Mouse (Mus musculus): ENCODE measurements around the gene Atp13a2. TPM values are rescaled to one million over a fixed set of nuclear protein-coding genes. Genes with fewer than 3 reads are reported as not detected.

The Atp13a2 gene
- polyA plus RNA-seq, 1 experiment from 2014 or later = 33.4 TPM

DNA sequence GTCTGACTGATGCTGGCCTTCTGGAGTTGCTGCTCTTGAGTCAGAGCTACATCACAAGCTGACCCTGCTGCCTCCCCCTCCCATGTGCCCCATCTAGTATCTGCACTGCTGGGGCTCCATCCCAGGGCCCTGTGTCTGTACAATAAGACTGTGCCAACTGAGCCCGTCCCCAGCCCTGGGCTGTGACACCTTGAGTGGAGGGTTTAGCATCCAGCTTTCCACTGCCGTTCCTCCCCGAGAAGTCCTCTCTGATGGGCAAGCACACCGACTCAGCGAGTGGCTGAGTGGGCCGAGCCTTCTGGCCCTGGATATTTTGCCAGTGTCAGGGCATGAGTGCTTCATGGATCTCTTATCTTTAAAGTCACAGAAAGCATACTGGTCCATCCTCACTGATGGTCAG, 12.3 kb upstream of the Atp13a2 start:
- Histone ChIP-seq H3K27ac (ENCODE audit: low read depth, low read length) (no peak overlapping the region), H3K4me2 (no peak overlapping the region), H3K4me3 (ENCODE audit: low read depth, low read length) (no peak overlapping the region), H3K27me3 (ENCODE audit: control insufficient read depth, insufficient read depth, low read length) (no peaks in the 10 kb centered on the region), H3K36me3 (ENCODE audit: control insufficient read depth, insufficient read depth, low read length) (peaks cover 39% of the 10 kb centered on the region), H3K4me1 (ENCODE audit: control insufficient read depth, insufficient read depth, low read length) (no peaks in the 10 kb centered on the region), H3K9me3 (ENCODE audit: control insufficient read depth, low read length) (no peaks in the 10 kb centered on the region), H3K9ac (ENCODE audit: low read length) (no peak overlapping the region)
- no peak for DNase-seq (ENCODE audit: low spot score, missing footprints)
- 95% methylated on average over 6 of the region's 6 CpGs for WGBS
- ATAC-seq (ENCODE audit: low FRiP score) = no peak

DNA sequence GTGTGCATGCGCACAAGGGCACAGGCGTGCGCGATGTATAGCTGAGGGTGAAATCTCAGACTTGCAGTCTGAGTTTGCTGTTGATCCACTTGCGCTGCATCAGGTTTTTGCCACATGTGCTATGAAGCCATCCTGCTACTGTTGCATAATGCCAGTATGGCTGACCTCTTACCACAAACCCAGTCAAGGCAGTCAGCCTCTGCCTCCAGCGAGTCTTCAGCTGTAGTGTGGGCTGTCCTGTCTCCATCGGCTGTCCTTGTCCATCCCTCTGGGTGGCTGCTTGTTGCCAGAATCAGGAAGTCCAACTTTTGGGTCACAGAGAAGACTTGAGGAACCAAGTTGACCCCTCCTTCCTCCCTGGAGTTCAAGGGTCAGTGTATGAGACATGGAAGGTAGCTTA, 11.3 kb upstream of the Atp13a2 start:
- no peak overlapping the region for H3K4me3 ChIP-seq (ENCODE audit: low read depth, low read length)
- H3K9ac ChIP-seq (ENCODE audit: low read length) = no peak overlapping the region
- H3K36me3 ChIP-seq (ENCODE audit: control insufficient read depth, insufficient read depth, low read length) = peaks cover 39% of the 10 kb centered on the region
- no peak overlapping the region for H3K4me2 ChIP-seq
- 97% methylated on average over 7 of the region's 7 CpGs for WGBS
- no peaks in the 10 kb centered on the region for H3K9me3 ChIP-seq (ENCODE audit: control insufficient read depth, low read length)
- no peak for DNase-seq (ENCODE audit: low spot score, missing footprints)
- no peaks in the 10 kb centered on the region for H3K4me1 ChIP-seq (ENCODE audit: control insufficient read depth, insufficient read depth, low read length)
- H3K27me3 ChIP-seq (ENCODE audit: control insufficient read depth, insufficient read depth, low read length) = no peaks in the 10 kb centered on the region
- ATAC-seq (ENCODE audit: low FRiP score) = no peak
- no peak overlapping the region for H3K27ac ChIP-seq (ENCODE audit: low read depth, low read length)

DNA sequence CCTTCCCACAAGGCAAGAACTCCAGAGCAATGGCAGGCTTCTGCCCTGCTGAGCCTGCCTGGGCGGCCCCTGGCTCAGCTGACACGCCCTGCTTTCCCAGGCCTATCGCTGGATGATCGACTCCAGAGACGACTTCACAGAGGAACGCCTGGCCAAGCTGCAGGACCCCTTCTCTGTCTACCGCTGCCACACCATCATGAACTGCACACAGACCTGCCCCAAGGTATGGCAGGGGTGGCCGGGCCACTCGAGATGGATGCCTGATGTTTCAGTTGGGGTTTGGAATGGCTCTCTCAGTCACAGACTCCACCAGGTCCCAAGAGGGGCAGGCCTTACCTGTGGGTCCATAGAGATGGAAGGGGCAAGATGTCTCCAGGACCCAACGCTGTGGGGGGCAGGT, 9.4 kb upstream of the Atp13a2 start:
- 89% methylated on average over 10 of the region's 10 CpGs for WGBS
- Histone ChIP-seq H3K4me1 (ENCODE audit: control insufficient read depth, insufficient read depth, low read length) (no peaks in the 10 kb centered on the region), H3K9ac (ENCODE audit: low read length) (no peak overlapping the region), H3K27me3 (ENCODE audit: control insufficient read depth, insufficient read depth, low read length) (no peaks in the 10 kb centered on the region), H3K27ac (ENCODE audit: low read depth, low read length) (no peak overlapping the region), H3K9me3 (ENCODE audit: control insufficient read depth, low read length) (no peaks in the 10 kb centered on the region), H3K4me2 (no peak overlapping the region), H3K4me3 (ENCODE audit: low read depth, low read length) (no peak overlapping the region), H3K36me3 (ENCODE audit: control insufficient read depth, insufficient read depth, low read length) (peaks cover 31% of the 10 kb centered on the region)
- no peak for ATAC-seq (ENCODE audit: low FRiP score)
- no peak for DNase-seq (ENCODE audit: low spot score, missing footprints)

DNA sequence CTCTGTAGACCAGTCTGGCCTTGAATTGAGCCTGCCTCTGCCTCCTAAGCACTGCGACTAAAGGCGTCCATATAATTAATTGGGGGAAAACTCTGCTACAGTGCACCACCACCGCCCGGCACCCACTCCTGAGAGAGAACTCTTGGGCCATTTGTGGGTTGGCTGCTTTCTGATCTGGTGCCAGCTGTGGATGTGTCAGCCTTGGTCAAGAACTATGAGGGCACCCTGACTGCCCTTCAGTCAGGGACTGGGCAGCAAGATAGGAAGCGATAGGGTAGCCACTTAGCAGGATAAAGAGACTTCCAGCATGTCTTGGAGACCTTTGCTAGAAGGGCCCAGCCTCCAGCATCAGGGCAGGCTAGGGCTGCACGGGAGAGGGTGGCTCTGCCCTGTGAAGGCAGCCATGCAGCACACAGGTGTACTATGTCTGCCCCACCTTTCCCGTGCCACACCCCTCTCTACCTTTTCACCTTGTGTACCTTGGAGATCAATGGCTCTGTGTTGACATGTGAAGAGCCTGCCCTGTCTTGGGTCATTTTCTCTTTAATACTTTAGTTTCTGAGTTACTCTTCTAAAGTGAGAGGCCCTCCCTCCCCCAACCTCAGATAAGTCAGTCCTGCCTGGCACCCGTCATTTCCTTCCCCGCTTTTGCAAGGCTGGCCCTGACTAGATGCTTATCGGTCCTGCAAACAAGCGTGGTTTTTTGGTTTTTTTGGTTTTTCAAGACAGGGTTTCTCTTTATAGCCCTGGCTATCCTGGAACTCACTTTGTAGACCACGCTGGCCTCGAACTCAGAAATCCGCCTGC, 8.6 kb upstream of the Atp13a2 start:
- Histone ChIP-seq H3K27ac (ENCODE audit: low read depth, low read length) (no peak overlapping the region), H3K9ac (ENCODE audit: low read length) (no peak overlapping the region), H3K9me3 (ENCODE audit: control insufficient read depth, low read length) (no peaks in the 10 kb centered on the region), H3K4me1 (ENCODE audit: control insufficient read depth, insufficient read depth, low read length) (no peaks in the 10 kb centered on the region), H3K36me3 (ENCODE audit: control insufficient read depth, insufficient read depth, low read length) (peaks cover 28% of the 10 kb centered on the region), H3K4me3 (ENCODE audit: low read depth, low read length) (no peak overlapping the region), H3K4me2 (no peak overlapping the region), H3K27me3 (ENCODE audit: control insufficient read depth, insufficient read depth, low read length) (no peaks in the 10 kb centered on the region)
- ATAC-seq (ENCODE audit: low FRiP score) (no peak), DNase-seq (ENCODE audit: low spot score, missing footprints) (no peak)
- WGBS = 94% methylated on average over 14 of the region's 14 CpGs

DNA sequence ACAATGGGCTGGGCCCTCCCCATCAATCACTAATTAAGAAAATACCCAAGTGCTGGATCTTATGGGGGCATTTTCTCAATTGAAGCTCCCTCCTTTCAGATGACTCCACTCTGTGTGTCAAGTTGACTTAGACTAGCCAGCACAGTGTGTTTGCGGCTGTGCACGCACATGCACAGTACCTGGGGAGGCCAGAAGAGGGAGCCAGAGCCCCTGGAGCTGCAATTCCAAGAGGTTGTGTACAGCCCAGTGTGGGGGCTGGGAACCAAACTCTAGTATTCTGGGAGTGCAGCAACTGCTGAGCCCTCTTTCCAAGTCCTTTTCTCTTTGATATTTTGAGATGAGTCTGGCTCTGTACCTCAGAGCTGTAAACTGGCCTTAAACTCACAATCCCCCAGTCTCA, 5.1 kb upstream of the Atp13a2 start:
- no peak overlapping the region for H3K4me2 ChIP-seq
- no peak overlapping the region for H3K9ac ChIP-seq (ENCODE audit: low read length)
- H3K36me3 ChIP-seq (ENCODE audit: control insufficient read depth, insufficient read depth, low read length) = peaks cover 11% of the 10 kb centered on the region
- no peaks in the 10 kb centered on the region for H3K27me3 ChIP-seq (ENCODE audit: control insufficient read depth, insufficient read depth, low read length)
- ATAC-seq (ENCODE audit: low FRiP score) (no peak), DNase-seq (ENCODE audit: low spot score, missing footprints) (no peak)
- WGBS = 82% methylated on average over 2 of the region's 2 CpGs
- no peaks in the 10 kb centered on the region for H3K9me3 ChIP-seq (ENCODE audit: control insufficient read depth, low read length)
- H3K4me1 ChIP-seq (ENCODE audit: control insufficient read depth, insufficient read depth, low read length) = no peaks in the 10 kb centered on the region
- H3K4me3 ChIP-seq (ENCODE audit: low read depth, low read length) = no peak overlapping the region
- H3K27ac ChIP-seq (ENCODE audit: low read depth, low read length) = no peak overlapping the region

- peaks cover 5% of the 10 kb centered on the region; the same call in 1 of the 2 replicates for H3K4me1 ChIP-seq (ENCODE audit: control insufficient read depth, insufficient read depth, low read length)
- H3K4me3 ChIP-seq (ENCODE audit: low read depth, low read length) = no peak overlapping the region
- DNase-seq (ENCODE audit: low spot score, missing footprints) (no peak), ATAC-seq (ENCODE audit: low FRiP score) (no peak)
- H3K9me3 ChIP-seq (ENCODE audit: control insufficient read depth, low read length) = no peaks in the 10 kb centered on the region
- H3K36me3 ChIP-seq (ENCODE audit: control insufficient read depth, insufficient read depth, low read length) = peaks cover 4% of the 10 kb centered on the region
- H3K9ac ChIP-seq (ENCODE audit: low read length) = no peak overlapping the region
- 64% methylated on average over 4 of the region's 4 CpGs for WGBS
- H3K27ac ChIP-seq (ENCODE audit: low read depth, low read length) = no peak overlapping the region
- no peaks in the 10 kb centered on the region for H3K27me3 ChIP-seq (ENCODE audit: control insufficient read depth, insufficient read depth, low read length)
- H3K4me2 ChIP-seq = no peak overlapping the region
Measured at GRCm38 (mm10) chr4:140982808-140983207, 3.9 kb upstream of the Atp13a2 start.

GRCm38 (mm10) chr4:140983442-140983841, 3.2 kb upstream of the Atp13a2 start:
- H3K4me2 ChIP-seq = no peak overlapping the region
- peak overlapping the region; percentile 20; the same call in 1 of the 2 replicates for H3K9ac ChIP-seq (ENCODE audit: low read length)
- H3K27me3 ChIP-seq (ENCODE audit: control insufficient read depth, insufficient read depth, low read length) = no peaks in the 10 kb centered on the region
- 17% methylated on average over 9 of the region's 9 CpGs for WGBS
- H3K36me3 ChIP-seq (ENCODE audit: control insufficient read depth, insufficient read depth, low read length) = peaks cover 4% of the 10 kb centered on the region
- peaks cover 5% of the 10 kb centered on the region for H3K4me1 ChIP-seq (ENCODE audit: control insufficient read depth, insufficient read depth, low read length)
- DNase-seq (ENCODE audit: low spot score, missing footprints) (no peak), ATAC-seq (ENCODE audit: low FRiP score) (no peak)
- H3K27ac ChIP-seq (ENCODE audit: low read depth, low read length) = no peak overlapping the region
- no peak overlapping the region for H3K4me3 ChIP-seq (ENCODE audit: low read depth, low read length)
- H3K9me3 ChIP-seq (ENCODE audit: control insufficient read depth, low read length) = no peaks in the 10 kb centered on the region

GRCm38 (mm10) chr4:140984544-140984943, 2.1 kb upstream of the Atp13a2 start:
- H3K4me1 ChIP-seq (ENCODE audit: control insufficient read depth, insufficient read depth, low read length) = peaks cover 5% of the 10 kb centered on the region
- no peak overlapping the region for H3K9ac ChIP-seq (ENCODE audit: low read length)
- no peak overlapping the region for H3K4me2 ChIP-seq
- 88% methylated on average over 6 of the region's 6 CpGs for WGBS
- H3K36me3 ChIP-seq (ENCODE audit: control insufficient read depth, insufficient read depth, low read length) = no peaks in the 10 kb centered on the region; the same call in 1 of the 2 replicates
- H3K4me3 ChIP-seq (ENCODE audit: low read depth, low read length) = no peak overlapping the region
- ATAC-seq (ENCODE audit: low FRiP score) (no peak), DNase-seq (ENCODE audit: low spot score, missing footprints) (no peak)
- no peaks in the 10 kb centered on the region for H3K27me3 ChIP-seq (ENCODE audit: control insufficient read depth, insufficient read depth, low read length)
- no peak overlapping the region for H3K27ac ChIP-seq (ENCODE audit: low read depth, low read length)
- H3K9me3 ChIP-seq (ENCODE audit: control insufficient read depth, low read length) = no peaks in the 10 kb centered on the region

GRCm38 (mm10) chr4:140986024-140986710, 506 bp upstream of the Atp13a2 start:
- peak; percentile 87 for DNase-seq (ENCODE audit: low spot score, missing footprints)
- no peak overlapping the region for H3K27ac ChIP-seq (ENCODE audit: low read depth, low read length)
- no peaks in the 10 kb centered on the region for H3K9me3 ChIP-seq (ENCODE audit: control insufficient read depth, low read length)
- peaks cover 5% of the 10 kb centered on the region for H3K4me1 ChIP-seq (ENCODE audit: control insufficient read depth, insufficient read depth, low read length)
- H3K4me3 ChIP-seq (ENCODE audit: low read depth, low read length) = peak overlapping the region; percentile 87
- no peaks in the 10 kb centered on the region for H3K36me3 ChIP-seq (ENCODE audit: control insufficient read depth, insufficient read depth, low read length)
- WGBS = 25% methylated on average over 15 of the region's 15 CpGs
- H3K9ac ChIP-seq (ENCODE audit: low read length) = peak overlapping the region; percentile 92
- peak overlapping the region; percentile 84 for H3K4me2 ChIP-seq
- peak; percentile 18; the same call in 1 of the 2 replicates for ATAC-seq (ENCODE audit: low FRiP score)
- no peaks in the 10 kb centered on the region for H3K27me3 ChIP-seq (ENCODE audit: control insufficient read depth, insufficient read depth, low read length)

Measured in midbrain, embryonic 11.5 days (tissue).